8 mouse cellular contexts compared by ENCODE assay signal in genomic region chr3:40847018-40847417, GRCm38 (mm10). TPM values are rescaled to one million over a fixed set of nuclear protein-coding genes. Genes with fewer than 3 reads are reported as not detected.
DNase-seq lines count a peak whose midpoint lies in the region; ATAC-seq lines count a peak whose summit lies in the region.
"Not testable (repeated sequence)": the region's sequence is repeated elsewhere in the genome, so short reads cannot be mapped to it uniquely, and the experiment has no call there.

No protein-coding gene starts in this region.

- H3K9me3 ChIP-seq in hindbrain, embryonic 13.5 days: not testable (repeated sequence)

- H3K27me3 ChIP-seq in hindbrain, embryonic 13.5 days: not testable (repeated sequence)

- peak overlapping the region; percentile 53 for H3K4me3 ChIP-seq in hindbrain, embryonic 13.5 days
- peak overlapping the region; percentile 70 for H3K4me3 ChIP-seq in macrophage (ENCODE audit: inconsistent target)

- peak overlapping the region; percentile 79 for H3K27ac ChIP-seq in hindbrain, embryonic 13.5 days
- not testable (repeated sequence) for H3K27ac ChIP-seq in macrophage

- not testable (repeated sequence) for H3K4me1 ChIP-seq in hindbrain, embryonic 13.5 days (replicated peaks)

- H3K36me3 ChIP-seq in hindbrain, embryonic 13.5 days; macrophage (ENCODE audit: inconsistent target): not testable (repeated sequence)

- 0% methylated on average over 16 of the region's 21 CpGs for WGBS in hindbrain, embryonic 13.5 days
- WGBS in macrophage (ENCODE audit: missing documents): 2% methylated on average over 15 of the region's 21 CpGs

- DNase-seq in Muller cell, postnatal 12 days (ENCODE audit: inconsistent ontology term): peak; percentile 66
- DNase-seq in cerebellum, adult 9-10 months: peak; percentile 89
- DNase-seq in frontal cortex, adult 2 months (ENCODE audit: extremely low spot score in 1 of 2, low spot score in 1 of 2): peak; percentile 33 to 53
- DNase-seq in left cerebral cortex, adult 18-20 months (ENCODE audit: low spot score in 2 of 2): peak; percentile 43 to 50
- DNase-seq in retina, postnatal 7 days (ENCODE audit: low read depth, low spot score): peak; percentile 35
- DNase-seq in urinary bladder, adult 18-20 months (ENCODE audit: low spot score in 2 of 2): peak; percentile 29 to 41

- ATAC-seq in hindbrain, embryonic 13.5 days (ENCODE audit: low FRiP score): not testable (repeated sequence)

- H3K9ac ChIP-seq in hindbrain, embryonic 13.5 days: peak overlapping the region; percentile 75

- peak overlapping the region; percentile 68 for H3K4me2 ChIP-seq in hindbrain, embryonic 13.5 days

- not testable (repeated sequence) for H3K79me2 ChIP-seq in macrophage (ENCODE audit: inconsistent target)

RNA-seq across cellular contexts. Expression of gene Abhd18, which starts 0.2 kb away (rescaled TPM):
- 21.0 and 21.7 TPM in 2 replicates for polyA plus RNA-seq in frontal cortex, adult 2 months (2012; rRNA removed)
- 15.5 and 17.5 TPM in 2 replicates for polyA plus RNA-seq in hindbrain, embryonic 13.5 days (2015; fragmentation: Nextera tagmentation; extraction: Ambion mirVana)
- 10 to 100 TPM; 11.9 to 13.8 TPM for total RNA-seq in left cerebral cortex, adult 18-20 months (2021)
- total RNA-seq in macrophage (2018; cell fraction: chromatin; rRNA removed): 10 to 100 TPM in 18 of 26 experiments, 1 to 10 TPM in 8; 1.8 to 50.4 (median 20.0) TPM
- total RNA-seq in macrophage (2018; cell fraction: cytosol; rRNA removed): 1 to 10 TPM in 24 of 26 experiments, under 1 TPM in 2; 0.61 to 4.7 (median 2.7) TPM
- 10 to 100 TPM in 14 of 26 experiments, 1 to 10 TPM in 12; 1.9 to 28.1 (median 11.7) TPM for total RNA-seq in macrophage (2018; cell fraction: nucleus; rRNA removed)
- 1.3 to 3.4 TPM (median 3.4 TPM) in 3 replicates for polyA plus RNA-seq in macrophage (2018)

RNA-seq across cellular contexts. Expression of gene Mfsd8, which starts 0.3 kb away (rescaled TPM):
- 13.5 and 15.1 TPM in 2 replicates for polyA plus RNA-seq in frontal cortex, adult 2 months (2012; rRNA removed)
- polyA plus RNA-seq in hindbrain, embryonic 13.5 days (2015; fragmentation: Nextera tagmentation; extraction: Ambion mirVana): 12.5 and 13.0 TPM in 2 replicates
- 10 to 100 TPM; 17.9 to 21.1 TPM for total RNA-seq in left cerebral cortex, adult 18-20 months (2021)
- total RNA-seq in macrophage (2018; cell fraction: chromatin; rRNA removed): 10 to 100 TPM in 18 of 26 experiments, 1 to 10 TPM in 8; 4.4 to 41.5 (median 20.4) TPM
- 10 to 100 TPM in 11 of 26 experiments, 1 to 10 TPM in 15; 6.2 to 12.2 (median 9.6) TPM for total RNA-seq in macrophage (2018; cell fraction: cytosol; rRNA removed)
- total RNA-seq in macrophage (2018; cell fraction: nucleus; rRNA removed): 10 to 100 TPM in 21 of 26 experiments, 1 to 10 TPM in 5; 6.9 to 41.8 (median 18.1) TPM
- 9.2 to 11.5 TPM (median 9.9 TPM) in 3 replicates for polyA plus RNA-seq in macrophage (2018)

RNA-seq across cellular contexts. Expression of gene Plk4, which starts 47.2 kb away (rescaled TPM):
- 3.3 and 4.0 TPM in 2 replicates for polyA plus RNA-seq in frontal cortex, adult 2 months (2012; rRNA removed)
- 17.0 and 17.3 TPM in 2 replicates for polyA plus RNA-seq in hindbrain, embryonic 13.5 days (2015; fragmentation: Nextera tagmentation; extraction: Ambion mirVana)
- 1 to 10 TPM; 4.3 to 5.3 TPM for total RNA-seq in left cerebral cortex, adult 18-20 months (2021)
- total RNA-seq in macrophage (2018; cell fraction: chromatin; rRNA removed): 10 to 100 TPM; 14.8 to 81.6 (median 25.4) TPM
- total RNA-seq in macrophage (2018; cell fraction: cytosol; rRNA removed): 10 to 100 TPM in 3 of 26 experiments, 1 to 10 TPM in 23; 3.5 to 11.5 (median 5.8) TPM
- 10 to 100 TPM; 11.9 to 45.1 (median 21.8) TPM for total RNA-seq in macrophage (2018; cell fraction: nucleus; rRNA removed)
- 2.7 to 9.9 TPM (median 4.5 TPM) in 3 replicates for polyA plus RNA-seq in macrophage (2018)

RNA-seq across cellular contexts. Expression of gene 1700034I23Rik, which starts 55.3 kb away (rescaled TPM):
- 0.13 and 0.16 TPM in 2 replicates for polyA plus RNA-seq in frontal cortex, adult 2 months (2012; rRNA removed)
- polyA plus RNA-seq in hindbrain, embryonic 13.5 days (2015; fragmentation: Nextera tagmentation; extraction: Ambion mirVana): 0.35 and 0.41 TPM in 2 replicates
- under 1 TPM in 1 of 2 experiments, not detected in 1; 0.14 TPM for total RNA-seq in left cerebral cortex, adult 18-20 months (2021)
- total RNA-seq in macrophage (2018; cell fraction: chromatin; rRNA removed): not detected
- total RNA-seq in macrophage (2018; cell fraction: cytosol; rRNA removed): not detected
- total RNA-seq in macrophage (2018; cell fraction: nucleus; rRNA removed): not detected
- polyA plus RNA-seq in macrophage (2018): not detected in 3 replicates

Comparison
In these comparisons a context has a peak if more than half of its experiments do, and no peak if none do; other contexts are left out.
1. DNase-seq: peak in every context shown above with its lines; median percentile 89 in cerebellum, adult 9-10 months; 66 in Muller cell, postnatal 12 days; 46 in left cerebral cortex, adult 18-20 months; 43 in frontal cortex, adult 2 months; 35 in retina, postnatal 7 days; 35 in urinary bladder, adult 18-20 months.